Mouse (Mus musculus): ENCODE measurements around the gene Calhm1.

DNA sequence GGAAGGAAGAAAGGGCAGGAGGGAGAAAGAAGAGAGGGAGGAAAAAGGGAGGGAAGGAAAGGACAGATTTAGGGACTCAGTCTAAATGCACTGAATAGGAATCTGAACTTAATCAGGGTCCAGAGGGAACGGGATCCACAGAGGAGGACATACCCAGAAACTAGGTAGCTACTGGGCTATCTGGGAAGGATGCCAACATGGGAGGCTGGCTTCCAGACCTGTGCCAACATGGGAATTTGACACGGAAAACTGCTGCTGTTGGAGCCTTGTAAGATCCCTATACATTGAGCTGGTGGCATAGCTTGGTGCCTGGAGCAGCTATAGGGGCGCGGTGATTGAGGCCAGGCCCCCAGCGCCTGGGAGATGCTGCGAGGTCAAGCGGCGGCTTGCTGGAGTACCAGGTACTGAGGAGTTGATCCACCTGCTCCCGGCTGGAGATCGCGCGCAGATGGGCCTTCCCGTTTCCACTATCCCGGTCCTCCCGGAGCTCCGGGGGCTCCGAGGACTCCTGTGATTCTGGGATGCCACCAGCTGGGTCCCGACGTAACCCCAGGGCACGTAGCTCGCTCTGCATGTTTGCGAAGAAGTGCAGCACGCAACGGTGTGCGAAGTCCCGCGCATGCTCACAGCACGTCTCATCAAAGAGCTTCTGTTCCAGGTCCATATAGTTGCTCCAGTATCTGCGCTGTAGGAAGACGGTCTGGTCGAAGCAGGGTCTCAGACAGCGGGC lies 7.4 kb upstream of the Calhm1 start:
- TF ChIP-seq CTCF (IDR thresholded peaks at IDR 0.05; ENCODE audit: borderline replicate concordance, extremely low read depth, insufficient read depth, insufficient read length) = no peak
- no peak for TF ChIP-seq POLR2A (IDR thresholded peaks at IDR 0.05; ENCODE audit: borderline replicate concordance, extremely low read depth, insufficient read depth, insufficient read length, poor library complexity, severe bottlenecking)
